Mouse (Mus musculus): Measurements from ENCODE around the gene Olfr1411.

The Olfr1411 gene

DNA sequence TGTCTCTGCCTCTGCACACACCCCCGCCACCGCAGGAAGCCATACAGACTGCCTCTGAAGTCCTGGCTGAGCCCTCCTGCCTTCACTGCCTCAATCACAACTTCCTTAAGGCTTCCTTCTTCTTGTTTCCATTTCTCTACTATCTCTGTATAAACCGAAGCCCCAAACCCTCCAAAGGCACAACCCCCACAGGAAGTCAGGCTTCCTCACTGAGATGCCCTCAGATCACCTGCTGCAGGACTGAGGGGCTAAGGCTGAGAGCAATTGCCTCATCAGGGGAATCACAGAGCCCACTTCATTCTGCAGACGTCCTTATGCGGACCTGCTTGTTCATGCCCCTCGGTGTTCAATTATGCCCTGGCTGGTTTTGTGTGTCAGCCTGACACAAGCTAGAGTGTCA lies 46.2 kb downstream of the Olfr1411 start:
- DNase-seq (ENCODE audit: low spot score): no peak

DNA sequence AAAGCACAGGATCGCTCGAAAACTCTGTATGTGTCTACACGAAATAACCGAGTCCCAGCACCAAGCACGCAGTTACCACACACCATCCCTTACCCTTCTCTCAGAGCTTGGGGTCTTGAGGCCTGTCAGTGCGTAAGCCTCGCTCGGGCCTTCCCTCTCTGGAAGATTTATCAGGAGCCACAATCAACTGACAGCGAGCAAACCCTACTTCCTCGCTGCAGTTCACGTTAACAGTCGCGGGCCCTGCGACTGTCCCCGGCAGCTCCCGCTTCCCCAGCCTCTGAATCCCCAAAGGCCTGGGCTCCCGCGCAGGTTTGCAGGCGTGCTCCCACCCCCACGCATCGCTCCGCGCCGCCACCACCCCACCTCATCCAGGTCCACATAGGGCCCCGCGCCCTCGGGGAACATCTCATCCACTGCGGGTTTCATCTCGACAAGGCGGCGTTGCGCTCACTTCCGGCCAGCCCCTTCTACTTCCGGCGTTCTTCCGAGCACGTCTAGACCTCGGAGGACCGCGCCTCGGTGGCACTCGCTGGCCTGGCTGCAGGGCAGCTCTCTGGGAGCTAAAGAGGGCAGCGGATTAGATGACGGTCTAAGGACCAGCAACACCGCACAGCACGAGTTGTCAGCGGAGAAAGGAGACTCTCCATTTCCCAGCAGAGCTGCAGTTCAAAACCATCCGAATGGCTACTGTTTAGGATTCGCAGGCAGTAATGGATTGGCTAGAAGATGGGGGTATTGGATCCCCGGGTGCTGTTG lies 47.5 kb downstream of the Olfr1411 start, which contains the start of gene Cops9:
Gene Cops9, minus strand, starts transcription at position 472 of the 759 bp plus-strand sequence.
- peak; percentile 98 for DNase-seq (ENCODE audit: low spot score)

DNA sequence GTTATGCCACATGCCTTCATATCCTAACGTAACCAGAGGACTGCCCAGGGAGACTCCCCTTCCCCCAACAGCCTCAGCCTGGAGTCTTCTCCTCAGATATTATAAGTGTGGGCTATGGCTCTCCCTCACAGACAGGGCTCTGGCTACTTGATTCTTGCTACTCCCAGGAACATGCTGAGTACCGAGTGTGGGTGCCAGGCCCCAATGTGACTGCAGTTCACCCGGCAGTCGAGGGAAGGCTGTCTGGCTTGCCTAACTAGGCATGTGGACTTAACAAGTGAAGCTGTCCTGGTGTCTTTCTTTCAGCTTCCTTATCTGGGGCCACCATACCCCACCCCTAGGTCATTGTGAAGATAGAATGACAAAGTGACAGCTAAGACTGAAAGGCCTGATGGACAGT lies 49.5 kb downstream of the Olfr1411 start:
- DNase-seq (ENCODE audit: low spot score): no peak

DNA sequence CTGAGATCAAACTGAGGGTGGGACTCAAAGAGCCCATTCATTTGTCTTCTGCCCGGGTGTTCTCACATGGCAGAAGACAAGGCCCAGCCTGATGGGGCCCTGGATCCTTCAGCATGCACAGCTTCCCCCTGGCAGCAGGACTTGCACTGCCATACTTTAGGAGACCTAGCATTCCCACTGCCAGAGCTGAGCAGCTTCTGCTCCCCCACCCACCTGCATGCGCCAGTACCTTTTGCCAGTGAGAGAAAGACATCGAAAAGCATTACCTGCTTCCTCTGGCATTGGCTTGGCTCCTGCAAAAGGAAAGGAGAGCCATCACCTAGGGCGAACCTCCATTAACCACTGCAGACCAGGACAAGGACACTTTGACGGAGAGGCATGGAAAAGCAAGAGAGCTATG lies 50.7 kb downstream of the Olfr1411 start:
- DNase-seq (ENCODE audit: low spot score): no peak

DNA sequence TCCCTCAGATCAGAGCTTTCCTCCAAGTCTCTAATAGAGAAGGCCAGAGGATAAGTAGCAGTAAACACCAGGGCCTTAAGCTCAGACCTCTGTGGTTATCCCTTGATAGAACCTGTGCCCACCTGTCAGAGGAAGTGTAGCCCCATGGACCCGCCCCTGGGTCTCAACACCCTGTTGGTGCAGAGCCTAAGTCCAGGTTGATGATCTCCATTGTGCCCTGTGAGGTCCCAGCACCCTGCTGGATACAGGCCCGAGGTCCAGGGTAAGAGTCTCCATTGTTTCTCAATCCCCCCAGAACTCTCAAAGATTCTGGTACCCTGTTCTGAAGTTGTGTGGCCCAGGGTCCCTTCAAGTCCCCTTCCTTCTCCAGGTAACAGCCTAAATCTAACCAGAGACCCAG lies 51.9 kb downstream of the Olfr1411 start:
- no peak for DNase-seq (ENCODE audit: low spot score)

DNA sequence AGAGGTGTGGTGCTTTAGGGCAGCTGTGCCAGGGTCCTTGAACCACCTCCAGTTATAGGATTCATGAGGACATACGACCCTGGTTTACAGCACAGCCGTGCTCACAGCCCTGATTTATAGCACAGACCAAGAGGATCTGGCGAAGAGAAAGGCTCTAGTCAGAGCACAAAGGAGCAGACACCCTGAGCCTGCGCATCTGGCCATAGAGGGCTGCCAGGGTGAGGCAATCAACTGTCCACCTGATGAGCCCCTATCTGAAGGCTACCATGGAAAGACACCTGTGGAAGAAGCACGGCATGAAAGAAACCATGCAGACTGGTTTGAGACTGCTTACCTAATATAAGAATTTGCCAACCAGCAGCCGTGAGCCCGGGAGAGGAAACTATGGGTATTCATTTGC lies 52.4 kb downstream of the Olfr1411 start:
- no peak for DNase-seq (ENCODE audit: low spot score)

DNA sequence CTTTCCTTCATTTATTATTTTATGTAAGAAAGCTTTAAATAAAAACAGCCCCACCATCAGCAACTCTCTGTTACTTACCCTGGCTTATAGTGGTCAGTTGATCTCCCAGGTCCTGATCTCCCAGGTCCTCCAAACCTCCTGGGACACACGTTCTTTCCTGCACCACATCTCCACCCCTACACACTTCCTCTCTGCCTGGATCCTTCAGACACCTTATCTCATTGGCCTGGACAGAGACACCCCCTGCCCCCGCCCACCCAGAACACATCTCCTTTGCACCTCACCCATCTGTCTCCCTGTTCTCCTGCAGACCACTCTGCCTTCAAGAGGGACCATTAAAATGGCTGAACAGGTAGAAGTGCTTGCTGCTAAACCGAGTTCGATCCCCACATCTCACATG lies 52.8 kb downstream of the Olfr1411 start:
- DNase-seq (ENCODE audit: low spot score): no peak

Measured in embryo, embryonic 10 days (tissue).